Mouse (Mus musculus) limb, embryonic 11.5 days (tissue): Measurements from ENCODE around the gene 4930512M02Rik. TPM values are rescaled to one million over a fixed set of nuclear protein-coding genes. Genes with fewer than 3 reads are reported as not detected.

Source experiments
- ATAC-seq: fragments of 200-750 bp; cut with Nextera tagmentation; 2 replicates; pipeline ENCODE4 v1.8.0; 2017; ENCODE audit warnings: low read depth; ENCODE audit not compliant: insufficient number of reproducible peaks, low FRiP score, low TSS enrichment
- DNase-seq: peaks from one replicate; pipeline ENCODE4 v3.0.0-alpha.2; 2015; ENCODE audit warnings: low spot score
- H3K27ac ChIP-seq: fragments of 300-500 bp; sonication (generic); replicated peaks from 2 replicates; pipeline ENCODE4 v1.5.1; 2014; ENCODE audit warnings: low read depth, mild to moderate bottlenecking, low read length
- H3K27me3 ChIP-seq: fragments of 300-500 bp; sonication (generic); 2 replicates; pipeline ENCODE4 v1.6.1; 2014; ENCODE audit warnings: mild to moderate bottlenecking, low read length, mixed read lengths; ENCODE audit not compliant: control insufficient read depth, insufficient read depth
- H3K36me3 ChIP-seq: fragments of 300-500 bp; sonication (generic); 2 replicates; pipeline ENCODE4 v1.6.1; 2014; ENCODE audit warnings: mild to moderate bottlenecking, low read length, moderate library complexity, mixed read lengths; ENCODE audit not compliant: control insufficient read depth, insufficient read depth
- H3K4me1 ChIP-seq: fragments of 300-500 bp; sonication (generic); 2 replicates; pipeline ENCODE4 v1.6.1; 2014; ENCODE audit warnings: low read length, mixed read lengths; ENCODE audit not compliant: control insufficient read depth, insufficient read depth
- H3K4me2 ChIP-seq: fragments of 300-500 bp; sonication (generic); 2 replicates; pipeline ENCODE4 v1.6.1; 2014; ENCODE audit warnings: low read depth, mild to moderate bottlenecking, moderate library complexity; ENCODE audit not compliant: severe bottlenecking
- H3K4me3 ChIP-seq: fragments of 300-500 bp; sonication (generic); 2 replicates; pipeline ENCODE4 v1.5.1; 2014; ENCODE audit warnings: low read depth, low read length
- H3K9ac ChIP-seq: fragments of 300-500 bp; sonication (generic); 2 replicates; pipeline ENCODE4 v1.6.1; 2014; ENCODE audit warnings: mild to moderate bottlenecking, low read length
- H3K9me3 ChIP-seq: fragments of 300-500 bp; sonication (generic); 2 replicates; pipeline ENCODE4 v1.6.1; 2016; ENCODE audit warnings: low read length; ENCODE audit not compliant: control insufficient read depth
- WGBS: fragments of 180-500 bp; shearing (Covaris S2); extraction: QIAGEN DNeasy Blood & Tissue Kit; methylation state at CpG from one replicate; pipeline ENCODE4 v1.1.7; 2014; 5-methylcytosine and 5-hydroxymethylcytosine counted together
- polyA plus RNA-seq: library from polyadenylated mRNA; unstranded; fragments of >200 nt; fragmentation: Nextera tagmentation; extraction: Ambion mirVana; gene quantifications from 2 replicates; pipeline ENCODE4 v1.2.1, GENCODE M21; 2014

The 4930512M02Rik gene
- polyA plus RNA-seq, 1 experiment from 2014 or later, result not detected

DNA sequence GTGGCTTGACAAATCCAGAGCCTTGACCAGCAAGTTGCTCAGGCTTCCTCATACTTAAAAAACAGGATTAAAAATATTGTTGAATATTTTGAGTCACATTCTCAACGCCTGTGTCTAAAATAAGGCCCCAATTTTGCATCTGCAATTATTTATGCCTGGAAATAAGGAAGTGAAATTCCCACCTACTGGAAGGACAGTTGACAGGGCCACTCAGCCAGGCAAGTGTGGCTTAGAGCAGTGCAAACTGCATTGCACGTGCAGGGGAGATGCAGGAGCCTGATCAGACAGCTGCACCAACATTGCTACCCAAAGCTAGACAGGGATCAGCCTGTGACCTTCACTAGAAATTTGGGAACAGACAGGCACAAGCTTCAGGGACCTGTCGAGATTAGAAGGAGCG is 31.2 kb upstream of the 4930512M02Rik start:
- WGBS, result 75% methylated on average over 4 of the region's 4 CpGs
- Histone ChIP-seq H3K9me3 (no peaks in the 10 kb centered on the region), H3K4me1 (no peaks in the 10 kb centered on the region), H3K4me2 (no peak overlapping the region), H3K27me3 (no peaks in the 10 kb centered on the region), H3K9ac (no peak overlapping the region), H3K27ac (no peak overlapping the region), H3K36me3 (no peaks in the 10 kb centered on the region), H3K4me3 (no peak overlapping the region)
- no peak for DNase-seq
- ATAC-seq, result no peak

DNA sequence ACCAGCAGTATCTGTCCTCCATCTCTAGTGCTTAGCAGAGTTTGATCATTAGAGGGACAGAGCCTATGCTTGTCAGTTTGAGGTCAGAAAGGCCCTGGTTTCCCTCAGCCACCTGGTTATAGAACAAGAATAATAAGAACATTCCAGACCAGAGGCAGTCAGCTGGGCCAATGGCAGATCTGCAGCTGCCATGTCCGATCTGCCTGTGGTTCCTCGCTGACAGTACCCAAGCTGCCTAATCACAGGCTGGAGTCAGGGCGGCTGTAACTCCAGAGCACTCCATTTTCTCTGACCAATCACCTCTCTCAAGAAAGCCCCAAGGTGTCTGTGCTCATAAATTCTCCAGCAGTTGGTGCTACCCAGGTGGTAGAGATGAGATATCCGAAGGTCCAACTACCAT is 30.0 kb upstream of the 4930512M02Rik start:
- 79% methylated on average over 4 of the region's 4 CpGs for WGBS
- ATAC-seq, result no peak

DNA sequence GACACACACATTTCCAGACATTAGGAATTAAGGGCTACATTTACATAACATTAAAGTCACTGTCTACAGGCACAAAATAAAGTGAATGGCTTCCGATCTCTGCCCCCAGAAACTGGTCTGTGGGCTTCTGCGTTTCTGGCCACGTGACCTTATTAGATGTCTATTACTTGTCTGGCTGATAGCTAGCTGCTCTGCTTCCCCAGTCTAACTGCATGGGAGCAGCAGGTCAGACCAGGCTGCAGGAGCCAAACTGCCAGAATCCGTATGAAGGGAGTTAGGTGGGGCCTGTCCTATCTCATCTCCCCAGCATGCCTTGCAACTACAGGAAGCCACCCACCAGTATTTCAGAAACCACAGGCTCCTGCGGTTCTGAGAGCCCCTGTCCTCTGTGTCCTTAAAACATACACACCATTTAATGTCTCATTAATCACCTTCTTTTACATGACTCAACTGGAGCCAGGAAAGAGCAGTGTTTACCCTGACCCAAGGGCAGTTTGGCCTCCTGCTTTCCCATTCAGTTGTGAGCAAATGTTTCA is 29.4 kb upstream of the 4930512M02Rik start:
- H3K4me2 ChIP-seq, result no peak overlapping the region
- no peak overlapping the region for H3K9ac ChIP-seq
- H3K4me3 ChIP-seq, result no peak overlapping the region
- no peak for DNase-seq
- no peaks in the 10 kb centered on the region for H3K36me3 ChIP-seq
- WGBS, result 69% methylated on average over 5 of the region's 5 CpGs
- H3K27ac ChIP-seq, result no peak overlapping the region
- ATAC-seq, result no peak
- H3K4me1 ChIP-seq, result no peaks in the 10 kb centered on the region
- H3K27me3 ChIP-seq, result no peaks in the 10 kb centered on the region
- no peaks in the 10 kb centered on the region for H3K9me3 ChIP-seq

More for the DNA sequence above, 30.0 kb upstream of the 4930512M02Rik start:
- H3K4me3 ChIP-seq, result no peak overlapping the region
- H3K4me1 ChIP-seq, result no peaks in the 10 kb centered on the region
- H3K27me3 ChIP-seq, result no peaks in the 10 kb centered on the region
- H3K27ac ChIP-seq, result no peak overlapping the region
- DNase-seq, result no peak
- no peak overlapping the region for H3K9ac ChIP-seq
- H3K9me3 ChIP-seq, result no peaks in the 10 kb centered on the region
- H3K4me2 ChIP-seq, result no peak overlapping the region
- no peaks in the 10 kb centered on the region for H3K36me3 ChIP-seq

DNA sequence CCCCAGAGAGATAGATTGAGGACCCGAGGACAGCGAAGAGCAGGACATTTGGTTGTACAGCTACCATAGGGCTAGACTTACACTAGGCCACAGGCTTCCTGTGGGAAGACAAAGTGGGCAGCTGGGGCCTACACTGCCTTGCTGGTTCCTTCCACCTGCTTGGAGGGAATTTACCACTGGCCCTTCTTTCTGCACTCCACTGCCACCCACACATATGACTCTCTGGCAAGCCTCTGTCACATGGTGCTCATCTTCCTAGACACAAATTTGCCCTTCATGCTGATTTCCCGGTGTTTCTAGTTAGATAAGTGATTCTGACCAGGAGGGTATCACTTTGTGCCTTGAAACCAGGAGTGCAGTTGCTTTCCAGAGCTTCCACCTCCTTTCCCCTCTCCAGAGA is 28.8 kb upstream of the 4930512M02Rik start:
- H3K4me3 ChIP-seq, result no peak overlapping the region
- no peaks in the 10 kb centered on the region for H3K4me1 ChIP-seq
- no peak overlapping the region for H3K27ac ChIP-seq
- H3K9ac ChIP-seq, result no peak overlapping the region
- H3K4me2 ChIP-seq, result no peak overlapping the region
- H3K36me3 ChIP-seq, result no peaks in the 10 kb centered on the region
- H3K9me3 ChIP-seq, result no peaks in the 10 kb centered on the region
- no peak for ATAC-seq
- H3K27me3 ChIP-seq, result no peaks in the 10 kb centered on the region
- DNase-seq, result no peak
- WGBS, result 84% methylated on average over 3 of the region's 3 CpGs

DNA sequence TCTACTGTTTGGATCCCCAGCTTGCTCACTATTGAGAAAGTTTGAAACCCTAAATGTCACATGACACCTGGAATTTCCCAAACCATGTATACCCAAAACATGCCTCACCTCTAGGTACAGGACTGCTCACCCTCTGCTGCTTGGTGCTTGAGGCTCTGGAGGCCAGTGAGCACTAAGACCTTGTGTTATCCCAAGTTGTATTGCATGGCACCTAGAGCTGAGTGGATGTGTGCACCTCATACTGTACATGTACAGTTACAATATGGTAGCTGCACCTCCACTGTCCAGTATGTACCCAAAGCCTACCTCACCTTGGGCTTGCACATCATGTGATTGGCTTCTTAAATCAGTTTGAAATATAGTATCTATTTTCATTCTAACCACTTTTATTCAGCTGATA is 16.7 kb upstream of the 4930512M02Rik start:
- no peak overlapping the region for H3K27ac ChIP-seq
- no peak overlapping the region for H3K4me3 ChIP-seq
- DNase-seq (no peak), ATAC-seq (no peak)
- no peak overlapping the region for H3K4me2 ChIP-seq
- H3K36me3 ChIP-seq, result no peaks in the 10 kb centered on the region
- no peaks in the 10 kb centered on the region; the same call in 1 of the 2 replicates for H3K9me3 ChIP-seq
- H3K27me3 ChIP-seq, result no peaks in the 10 kb centered on the region
- H3K4me1 ChIP-seq, result no peaks in the 10 kb centered on the region
- no peak overlapping the region for H3K9ac ChIP-seq

DNA sequence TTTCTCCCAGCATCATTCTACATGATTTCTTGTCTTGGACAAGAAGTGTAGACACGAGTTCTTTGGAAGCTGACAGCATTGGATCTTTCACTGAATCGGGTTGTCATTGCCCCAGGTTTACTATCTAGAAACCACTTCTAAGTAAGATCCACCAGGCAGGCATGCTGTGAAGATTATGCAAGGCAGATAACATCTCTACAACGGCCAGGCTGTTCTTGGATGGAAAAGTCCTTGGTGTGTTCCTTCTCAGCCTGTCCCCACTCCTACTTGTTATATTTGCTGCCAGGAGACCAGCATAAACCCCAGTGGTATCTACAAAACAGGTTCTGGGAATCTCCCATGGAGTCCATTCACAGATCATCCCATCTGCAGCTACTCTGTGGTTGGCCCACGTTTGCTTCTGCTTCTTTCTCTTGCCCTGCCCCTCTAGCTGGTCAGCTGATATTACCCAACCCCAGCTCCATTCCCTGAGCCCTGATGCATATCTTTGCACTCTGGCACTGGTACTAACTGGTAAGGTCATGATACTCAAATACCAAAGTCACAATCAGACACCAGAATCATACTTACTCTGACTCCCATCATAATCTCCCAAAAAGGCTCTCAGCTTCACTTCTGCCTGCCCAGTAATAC is 3.4 kb downstream of the 4930512M02Rik start:
- H3K27me3 ChIP-seq, result no peaks in the 10 kb centered on the region
- no peaks in the 10 kb centered on the region for H3K36me3 ChIP-seq
- H3K4me1 ChIP-seq, result no peaks in the 10 kb centered on the region
- no peak overlapping the region for H3K4me3 ChIP-seq
- 67% methylated on average over 4 of the region's 4 CpGs for WGBS
- H3K27ac ChIP-seq, result no peak overlapping the region
- H3K9me3 ChIP-seq, result no peaks in the 10 kb centered on the region
- ATAC-seq (no peak), DNase-seq (no peak)
- H3K9ac ChIP-seq, result no peak overlapping the region
- H3K4me2 ChIP-seq, result no peak overlapping the region

DNA sequence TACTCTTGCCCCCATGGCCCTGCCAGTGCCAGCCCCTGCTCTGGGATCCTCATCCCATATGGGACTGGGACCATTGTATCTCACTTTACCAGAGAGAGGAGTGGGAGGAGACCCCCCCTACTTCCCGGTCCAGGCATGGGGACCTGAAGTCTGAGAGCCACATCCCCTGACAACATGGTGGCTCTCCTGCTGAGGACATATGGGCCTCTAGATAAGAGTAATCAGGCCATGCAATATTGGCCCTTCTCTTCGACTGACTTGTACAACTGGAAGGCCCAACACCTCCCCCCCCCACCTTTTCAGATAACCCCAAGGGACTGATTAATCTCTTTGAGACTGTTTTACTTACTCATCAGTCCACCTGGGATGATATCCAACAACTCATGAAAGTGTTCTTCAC is 18.4 kb downstream of the 4930512M02Rik start:
- no peak overlapping the region for H3K27ac ChIP-seq
- no peak for DNase-seq
- H3K9me3 ChIP-seq, result peaks cover 5% of the 10 kb centered on the region
- H3K9ac ChIP-seq, result no peak overlapping the region
- no peaks in the 10 kb centered on the region for H3K36me3 ChIP-seq
- H3K4me3 ChIP-seq, result no peak overlapping the region
- ATAC-seq, result no peak
- no peaks in the 10 kb centered on the region for H3K27me3 ChIP-seq
- no peak overlapping the region for H3K4me2 ChIP-seq
- 78% methylated on average over 2 of the region's 2 CpGs for WGBS
- H3K4me1 ChIP-seq, result no peaks in the 10 kb centered on the region

DNA sequence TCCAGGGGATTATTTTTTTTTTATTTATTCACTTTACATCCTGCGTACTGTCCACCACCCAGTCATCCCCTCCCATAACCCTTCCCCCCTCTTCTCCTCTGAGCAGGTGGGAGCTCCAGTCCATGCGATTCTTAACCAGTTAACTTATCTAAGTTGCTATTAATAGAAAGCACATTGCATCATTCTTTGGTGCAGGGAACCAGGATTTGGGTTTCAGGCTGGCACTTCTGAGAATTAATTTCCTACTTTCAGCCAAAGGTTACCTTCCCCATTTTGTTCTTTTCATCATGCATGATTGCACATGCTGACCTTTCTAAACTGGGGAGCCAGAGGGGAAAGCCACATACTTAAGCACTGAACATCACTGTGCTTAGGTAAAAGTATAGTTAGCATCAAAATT is 40.3 kb downstream of the 4930512M02Rik start:
- H3K27me3 ChIP-seq, result no peaks in the 10 kb centered on the region
- ATAC-seq, result no peak
- H3K36me3 ChIP-seq, result no peaks in the 10 kb centered on the region
- DNase-seq, result no peak
- no peak overlapping the region for H3K4me2 ChIP-seq
- H3K9me3 ChIP-seq, result no peaks in the 10 kb centered on the region
- no peaks in the 10 kb centered on the region for H3K4me1 ChIP-seq
- H3K9ac ChIP-seq, result no peak overlapping the region
- no peak overlapping the region for H3K4me3 ChIP-seq
- 88% methylated on average over 2 of the region's 2 CpGs for WGBS
- H3K27ac ChIP-seq, result no peak overlapping the region

DNA sequence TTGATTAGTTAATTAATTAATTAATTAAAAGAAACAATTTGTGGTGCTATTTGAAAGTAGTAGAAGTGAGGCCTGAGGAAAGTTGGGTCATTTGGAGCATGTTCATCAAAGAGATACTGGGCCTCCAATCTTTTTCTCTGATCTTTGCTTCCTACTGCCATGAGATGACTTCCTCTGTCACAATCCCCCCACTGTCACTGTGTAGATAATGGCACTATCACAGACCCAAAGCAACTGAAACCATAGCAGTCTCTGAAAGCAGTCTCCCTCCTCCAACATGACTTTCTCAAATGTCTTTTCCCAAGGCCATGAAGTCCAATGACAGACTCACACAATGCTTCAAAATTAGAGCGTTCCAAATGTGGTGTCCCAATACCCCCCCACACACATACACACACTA is 41.2 kb downstream of the 4930512M02Rik start:
- Histone ChIP-seq H3K36me3 (no peaks in the 10 kb centered on the region), H3K27me3 (no peaks in the 10 kb centered on the region), H3K9ac (no peak overlapping the region), H3K4me3 (no peak overlapping the region), H3K4me2 (no peak overlapping the region), H3K27ac (no peak overlapping the region), H3K4me1 (no peaks in the 10 kb centered on the region), H3K9me3 (no peaks in the 10 kb centered on the region)
- no peak for DNase-seq
- no peak for ATAC-seq
- 94% methylated on average over 1 of the region's 1 CpGs for WGBS
